Mouse (Mus musculus) adipose tissue, adult 10 weeks (tissue): ENCODE results near the gene Gria3. TPM values are rescaled to one million over a fixed set of nuclear protein-coding genes. Genes with fewer than 3 reads are reported as not detected.

Experiments
- polyA plus RNA-seq: library from polyadenylated mRNA; stranded (reverse); fragments of 350-450 nt; fragmentation: Illumina TruSeq; extraction: RNeasy Lipid Tissue Mini Kit (QIAGEN cat#74804); gene quantifications from one replicate; pipeline ENCODE4 v1.2.3, GENCODE M21; 2014; ENCODE audit warnings: low read depth, low replicate concordance

Gene Gria3
- polyA plus RNA-seq = 4.1 TPM

GRCm38 (mm10) chrX:41400058-41400904 lies at the start of gene Gria3:
TSS of gene Gria3 (plus strand) at chrX:41400854.

